Mouse (Mus musculus) layer of hippocampus, adult 11-12 months (tissue): ENCODE data around the gene Hcrt.
A peak's percentile ranks its signal among the peaks of the same experiment; 100 is the strongest.
"Not testable (repeated sequence)": the region's sequence is repeated elsewhere in the genome, so short reads cannot be mapped to it uniquely, and the experiment has no call there.

Source experiments
- DNase-seq: peaks from one replicate; pipeline ENCODE4 v3.0.0; 2022; ENCODE audit warnings: low spot score

The Hcrt gene

GRCm38 (mm10) chr11:100762831-100763230 lies at the start of gene Hcrt:
Gene Hcrt, minus strand, starts transcription at chr11:100762931.
- no peak for DNase-seq

- DNase-seq: no peak
These were observed 48.4 kb upstream of the Hcrt start for GRCm38 (mm10) chr11:100811132-100811531.

GRCm38 (mm10) chr11:100810516-100810915 lies 47.8 kb upstream of the Hcrt start:
- DNase-seq: no peak

DNA sequence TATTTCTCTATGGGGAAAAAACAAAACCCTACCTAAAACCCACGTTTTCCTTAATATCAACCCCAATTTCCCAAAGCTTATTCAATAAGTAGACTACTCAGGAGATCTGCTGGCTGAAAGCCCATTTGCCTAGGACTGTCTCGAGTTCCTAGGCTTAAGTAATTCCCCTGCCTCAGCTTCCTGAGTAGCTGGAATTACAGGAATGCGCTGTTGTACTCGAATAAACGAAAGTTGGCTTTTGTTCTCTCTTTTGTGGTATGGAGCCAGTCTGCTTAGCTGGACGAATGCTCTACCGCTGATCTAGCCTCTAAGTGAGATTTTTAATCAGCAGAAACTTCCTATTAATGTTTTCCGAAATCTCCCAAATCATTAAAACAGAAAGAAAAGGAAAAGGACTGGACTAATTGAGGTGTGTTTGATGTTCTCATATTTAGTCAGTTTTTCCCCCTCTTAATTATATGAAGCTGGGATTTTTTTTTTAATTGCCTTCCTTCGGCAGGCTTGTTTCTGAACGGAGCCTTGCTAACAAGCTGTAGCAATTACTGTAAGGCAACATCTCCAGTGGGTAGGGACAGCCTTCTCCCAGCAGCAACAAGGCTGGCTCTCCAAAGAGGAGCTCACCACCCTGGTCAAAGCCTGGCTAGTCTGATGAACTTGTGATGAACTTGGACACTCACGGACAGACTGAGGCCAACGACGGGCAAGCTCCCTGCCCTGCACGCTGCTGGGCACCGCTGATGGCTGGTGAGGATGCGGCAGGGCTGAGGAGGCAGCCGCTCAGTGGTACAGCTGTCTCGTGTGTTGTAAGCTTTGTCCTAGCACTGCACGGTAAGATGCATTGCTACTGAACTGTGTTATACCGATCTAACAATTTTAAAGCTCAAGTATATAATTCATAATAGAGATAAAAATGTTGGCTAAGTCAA lies 43.9 kb upstream of the Hcrt start:
- DNase-seq: no peak

- no peak for DNase-seq
These were observed 42.8 kb upstream of the Hcrt start for GRCm38 (mm10) chr11:100805535-100805934.

DNA sequence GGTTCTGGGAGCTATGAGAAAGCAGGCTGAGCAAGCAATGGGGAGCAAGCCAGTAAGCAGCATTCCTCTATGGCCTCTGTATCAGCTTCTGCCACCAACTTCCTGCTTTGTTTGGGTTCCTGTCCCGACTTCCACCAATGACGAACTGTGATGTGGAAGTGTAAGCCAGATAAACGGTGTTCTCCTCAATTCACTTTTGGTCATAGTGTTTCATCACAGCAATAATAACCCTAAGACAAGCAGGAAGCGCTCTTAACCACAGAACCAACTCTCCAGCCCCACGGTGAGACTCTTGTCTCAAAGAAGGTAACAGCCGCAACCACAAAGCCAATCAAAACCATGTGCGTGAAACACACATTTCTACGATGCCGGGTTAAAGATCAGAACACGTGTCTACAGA lies 41.7 kb upstream of the Hcrt start:
- DNase-seq: no peak

DNA sequence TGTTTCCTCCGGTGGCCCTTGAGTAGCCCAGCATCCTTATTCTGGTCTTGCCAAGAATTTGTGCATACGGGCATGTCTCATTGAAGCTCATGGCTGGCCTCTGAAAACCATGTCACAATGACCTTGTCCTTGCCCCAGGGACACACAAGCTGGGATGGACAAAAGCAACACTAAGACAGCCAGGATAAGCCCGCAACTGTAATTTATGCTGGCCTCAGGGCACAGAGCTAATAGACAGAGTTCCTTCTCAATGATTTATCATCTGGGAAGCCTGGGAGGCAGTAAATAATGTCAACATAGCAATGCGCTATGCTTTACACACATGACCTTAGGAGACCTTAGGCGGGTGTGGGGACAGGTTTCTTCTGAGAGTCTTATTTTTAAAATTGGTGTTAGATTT lies 36.7 kb upstream of the Hcrt start:
- DNase-seq: no peak

DNA sequence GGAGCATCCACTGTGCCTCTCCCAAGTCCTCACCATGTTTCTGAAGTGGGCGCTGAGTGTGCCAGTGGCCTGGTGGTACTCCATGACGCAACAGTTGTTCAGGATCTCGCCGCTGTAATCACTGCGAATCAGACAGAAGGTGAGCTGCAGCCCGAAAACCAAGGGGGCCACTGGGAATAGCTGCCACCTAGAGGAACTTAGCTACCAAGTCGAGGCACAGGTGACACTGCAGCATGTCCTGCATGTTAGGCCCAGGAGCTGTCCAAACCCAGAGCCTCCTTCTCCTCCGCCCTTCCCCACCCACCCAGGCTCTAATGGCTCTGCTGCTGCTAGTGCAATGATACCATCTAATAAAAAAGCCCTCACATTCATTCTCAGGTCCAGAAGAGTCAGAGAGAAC lies 33.9 kb upstream of the Hcrt start:
- no peak for DNase-seq

DNA sequence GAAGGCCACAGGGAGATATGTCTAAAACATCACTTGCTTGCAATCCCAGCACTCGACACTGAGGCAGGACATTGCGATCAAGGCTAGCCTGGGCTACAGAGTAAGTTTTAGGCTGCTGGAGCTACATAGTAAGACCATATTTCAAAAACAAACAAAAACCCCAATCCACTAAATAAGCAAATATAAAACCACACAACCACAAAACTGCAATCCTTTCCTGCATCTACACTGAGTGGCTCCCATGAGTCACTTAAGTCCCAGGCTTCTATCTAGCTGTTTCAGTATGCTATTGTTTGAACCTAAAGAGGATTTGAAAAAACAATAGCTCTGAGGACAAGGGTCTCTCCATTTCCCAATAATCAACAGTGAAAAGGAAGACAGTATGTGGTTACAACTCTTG lies 32.7 kb upstream of the Hcrt start:
- no peak for DNase-seq

DNA sequence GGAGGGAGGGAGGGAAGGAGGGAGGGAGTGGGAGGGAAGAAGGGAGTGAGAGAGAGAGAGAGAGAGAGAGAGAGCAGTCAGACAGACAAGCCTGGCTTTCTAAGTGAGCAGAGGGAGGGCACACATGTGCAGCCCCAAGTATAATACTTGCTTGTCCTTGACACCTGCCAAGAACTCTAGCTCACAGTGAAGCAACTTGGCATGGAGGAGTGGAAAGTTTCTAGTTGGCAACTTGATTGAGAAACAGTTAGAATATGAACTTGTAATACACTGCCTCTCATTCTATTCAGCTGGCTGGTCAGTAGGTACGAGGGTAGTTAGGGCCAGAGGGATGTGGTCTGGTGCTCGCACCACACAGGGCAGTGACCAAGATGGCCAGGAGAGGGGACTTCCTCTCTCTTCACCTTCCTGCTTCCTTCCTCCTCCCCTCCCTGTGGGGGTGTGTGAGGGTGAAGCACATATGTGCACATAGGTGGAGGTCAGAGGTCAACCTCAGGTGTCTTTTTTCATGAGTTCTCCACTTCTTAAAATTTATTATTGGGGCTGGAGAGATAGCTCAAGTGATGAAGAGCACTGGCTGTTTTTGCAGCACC lies 28.8 kb upstream of the Hcrt start:
- DNase-seq: no peak

- DNase-seq: not testable (repeated sequence)
These were observed 27.9 kb upstream of the Hcrt start for GRCm38 (mm10) chr11:100790644-100791043.

DNA sequence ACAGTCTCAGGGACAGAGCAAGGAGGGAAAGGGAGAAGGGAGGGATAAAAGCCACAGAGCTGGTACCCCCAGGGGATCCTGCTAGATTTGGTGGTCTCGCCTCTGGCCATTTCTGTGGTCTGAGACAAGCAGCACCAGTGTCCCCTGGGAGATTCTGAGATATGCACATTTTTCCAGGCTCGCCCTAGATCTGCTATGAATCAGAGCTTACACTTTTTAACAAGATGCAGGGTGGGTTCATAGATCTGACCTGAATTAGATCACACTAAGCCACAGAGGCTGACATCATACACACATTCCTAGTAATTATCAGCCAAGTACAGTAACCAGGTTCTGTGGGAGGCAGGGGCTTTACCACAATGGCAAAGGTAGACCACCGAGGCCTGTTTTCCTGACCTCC lies 27.0 kb upstream of the Hcrt start:
- DNase-seq: no peak

- DNase-seq: no peak
These were observed 23.0 kb upstream of the Hcrt start for GRCm38 (mm10) chr11:100785774-100786173.

DNA sequence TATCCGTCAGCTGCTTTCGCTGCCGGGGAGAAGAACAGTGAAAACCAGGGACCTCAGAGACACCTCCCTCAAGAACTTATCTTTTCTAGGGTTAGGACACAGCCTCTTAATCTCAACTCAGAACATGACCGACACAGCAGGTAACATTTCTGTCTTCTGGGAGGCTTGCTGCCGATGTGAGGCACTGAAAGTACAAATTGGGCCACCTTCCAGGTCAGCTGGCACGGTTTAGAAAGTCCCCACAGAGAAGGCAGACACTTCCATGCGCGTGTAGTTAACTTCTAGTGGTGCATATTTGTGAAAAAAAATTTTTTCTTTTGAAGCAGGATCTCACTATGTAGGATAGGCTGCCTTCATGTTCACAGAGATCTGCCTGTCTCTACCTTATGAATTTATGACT lies 21.6 kb upstream of the Hcrt start:
- no peak for DNase-seq

- no peak for DNase-seq
These were observed 19.8 kb upstream of the Hcrt start for GRCm38 (mm10) chr11:100782568-100782967.

GRCm38 (mm10) chr11:100781763-100782475 lies 19.2 kb upstream of the Hcrt start:
- no peak for DNase-seq

GRCm38 (mm10) chr11:100780247-100780646 lies 17.5 kb upstream of the Hcrt start:
- no peak for DNase-seq

DNA sequence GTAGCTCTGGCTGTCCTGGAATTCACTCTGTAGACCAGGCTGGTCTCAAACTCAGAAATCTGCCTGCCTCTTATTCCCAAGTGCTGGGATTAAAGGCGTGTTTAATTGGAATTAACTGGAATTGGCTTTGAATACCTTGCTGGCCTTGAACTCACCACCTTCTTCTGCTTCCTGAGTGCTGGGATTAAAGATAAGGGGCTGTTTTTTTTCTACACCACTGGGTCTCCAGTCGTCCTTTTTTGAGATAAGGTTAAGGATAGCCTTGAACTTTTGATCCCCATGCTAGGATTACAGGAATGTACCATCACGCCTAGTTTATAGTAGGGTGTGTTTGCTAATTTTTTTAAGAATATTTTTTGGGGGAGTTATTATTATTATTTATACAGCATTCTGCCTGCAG lies 15.3 kb upstream of the Hcrt start:
- DNase-seq: no peak

DNA sequence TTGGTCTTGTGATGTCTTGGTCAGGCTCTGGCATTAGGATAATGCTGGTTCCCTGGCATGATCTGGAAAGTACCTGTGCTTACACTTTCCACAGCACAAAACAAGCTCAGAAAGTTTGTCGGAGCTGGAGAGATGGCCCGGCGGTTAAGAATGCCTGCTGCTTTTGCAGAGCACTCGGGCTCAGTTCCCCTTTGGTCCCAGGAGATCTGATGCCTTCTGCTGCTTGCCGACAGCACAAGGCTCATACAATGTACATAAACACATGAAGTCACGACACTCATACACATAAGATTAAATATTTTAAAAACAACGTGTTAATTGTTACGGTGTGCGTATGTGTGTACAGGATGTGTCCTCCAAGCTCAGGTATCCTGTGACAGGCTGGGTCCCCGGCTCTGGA lies 13.2 kb upstream of the Hcrt start:
- DNase-seq: no peak

GRCm38 (mm10) chr11:100774261-100774660 lies 11.5 kb upstream of the Hcrt start:
- no peak for DNase-seq

DNA sequence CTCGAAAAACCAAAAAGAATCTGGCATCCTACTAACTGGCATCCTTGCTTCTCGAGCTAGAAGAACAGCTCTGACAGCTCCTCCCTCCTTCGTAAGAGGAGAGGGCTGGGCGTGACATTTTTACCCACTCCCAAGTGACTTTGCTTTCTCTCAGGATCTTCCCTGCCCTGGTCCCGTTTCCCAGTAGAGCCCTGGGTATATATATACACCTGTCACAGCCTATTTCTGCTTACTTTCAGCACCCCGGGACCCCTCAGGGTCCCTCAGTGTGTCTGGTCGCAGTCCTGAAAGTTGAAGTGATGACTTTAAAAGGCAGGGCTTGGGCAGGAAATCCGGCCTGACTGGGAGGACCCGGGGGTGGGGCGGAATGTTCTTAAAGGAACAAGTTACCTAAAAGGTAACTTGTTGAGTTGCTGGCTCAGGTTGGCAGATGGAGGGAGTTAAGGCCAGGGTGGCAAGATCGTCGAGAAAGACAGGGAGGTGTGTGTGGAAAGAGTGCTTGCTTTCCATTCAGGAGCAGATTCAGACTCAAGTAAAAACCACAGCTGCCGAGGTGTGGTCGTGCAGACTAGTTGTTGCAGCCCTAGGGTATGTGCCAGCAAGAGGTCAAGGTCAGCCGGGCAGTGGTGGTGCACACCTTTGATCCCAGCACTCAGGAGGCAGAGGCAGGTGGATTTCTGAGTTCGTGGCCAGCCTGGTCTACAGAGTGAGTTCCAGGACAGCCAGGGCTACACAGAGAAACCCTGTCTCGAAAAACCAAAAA lies 8.1 kb upstream of the Hcrt start, which contains the start of gene Ghdc:
Ghdc (minus strand) TSS at position 312 of the 763 bp plus-strand sequence.
- DNase-seq: peak; percentile 77

DNA sequence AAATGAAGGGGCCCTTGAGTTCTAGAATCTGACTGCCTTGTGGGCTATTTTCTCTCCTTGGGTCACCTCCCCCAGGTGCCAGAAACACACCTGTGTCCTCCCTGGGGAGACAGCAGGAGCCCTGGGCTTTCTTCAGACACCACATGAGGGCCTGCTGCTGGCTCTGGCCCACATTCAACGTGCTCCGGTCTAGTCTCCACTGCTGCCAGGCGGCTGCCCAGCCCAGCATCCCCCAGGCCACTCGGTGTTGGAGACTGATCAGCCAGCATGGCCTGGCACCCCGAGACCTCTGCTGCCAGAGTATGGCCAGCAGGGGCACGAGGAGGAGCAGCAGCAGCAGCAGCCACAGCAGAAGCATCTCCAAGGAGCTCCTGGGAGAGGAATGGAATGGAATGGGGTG lies 7.2 kb upstream of the Hcrt start:
- DNase-seq: no peak
